Mouse (Mus musculus) kidney, embryonic 14.5 days (tissue): ENCODE measurements at regions not wholly inside any gene's neighbourhood (a gene's known extent, or its start where the extent isn't known, plus 50 kb on each side); places are given as distances from the start of the nearest gene placed in this dataset.

ENCODE experiments used
- ATAC-seq: fragments of 200-750 bp; cut with Nextera tagmentation; 2 replicates; pipeline ENCODE4 v1.8.0; 2017; ENCODE audit warnings: moderate number of reproducible peaks, mild to moderate bottlenecking, moderate TSS enrichment, moderate library complexity; ENCODE audit not compliant: low FRiP score, low TSS enrichment
- H3K27ac ChIP-seq: fragments of 300-500 bp; sonication (generic); 2 replicates; pipeline ENCODE4 v1.5.1; 2014; ENCODE audit warnings: low read depth, mild to moderate bottlenecking, low read length, moderate library complexity, mixed read lengths
- H3K27me3 ChIP-seq: fragments of 300-500 bp; sonication (generic); 2 replicates; pipeline ENCODE4 v1.6.1; 2014; ENCODE audit warnings: mild to moderate bottlenecking, low read length; ENCODE audit not compliant: control insufficient read depth, insufficient read depth
- H3K36me3 ChIP-seq: fragments of 300-500 bp; sonication (generic); 2 replicates; pipeline ENCODE4 v1.6.1; 2014; ENCODE audit warnings: low read length, mixed read lengths; ENCODE audit not compliant: control insufficient read depth, insufficient read depth
- H3K4me1 ChIP-seq: fragments of 300-500 bp; sonication (generic); 2 replicates; pipeline ENCODE4 v1.6.1; 2014; ENCODE audit warnings: low read length, mixed read lengths; ENCODE audit not compliant: control insufficient read depth, insufficient read depth
- H3K4me2 ChIP-seq: fragments of 300-500 bp; sonication (generic); replicated peaks from 2 replicates; pipeline ENCODE4 v1.6.1; 2014; ENCODE audit warnings: low read depth, mild to moderate bottlenecking, low read length
- H3K4me3 ChIP-seq: fragments of 300-500 bp; sonication (generic); 2 replicates; pipeline ENCODE4 v1.5.1; 2014; ENCODE audit warnings: mild to moderate bottlenecking, low read length
- H3K9ac ChIP-seq: fragments of 300-500 bp; sonication (generic); 2 replicates; pipeline ENCODE4 v1.6.1; 2014; ENCODE audit warnings: low read depth, mild to moderate bottlenecking, low read length, moderate library complexity
- H3K9me3 ChIP-seq: fragments of 300-500 bp; sonication (generic); 2 replicates; pipeline ENCODE4 v1.6.1; 2016; ENCODE audit warnings: low read length; ENCODE audit not compliant: control insufficient read depth
- WGBS: fragments of 180-500 bp; shearing (Covaris S2); extraction: QIAGEN DNeasy Blood & Tissue Kit; methylation state at CpG from one replicate; pipeline ENCODE4 v1.1.7; 2014; 5-methylcytosine and 5-hydroxymethylcytosine counted together

DNA sequence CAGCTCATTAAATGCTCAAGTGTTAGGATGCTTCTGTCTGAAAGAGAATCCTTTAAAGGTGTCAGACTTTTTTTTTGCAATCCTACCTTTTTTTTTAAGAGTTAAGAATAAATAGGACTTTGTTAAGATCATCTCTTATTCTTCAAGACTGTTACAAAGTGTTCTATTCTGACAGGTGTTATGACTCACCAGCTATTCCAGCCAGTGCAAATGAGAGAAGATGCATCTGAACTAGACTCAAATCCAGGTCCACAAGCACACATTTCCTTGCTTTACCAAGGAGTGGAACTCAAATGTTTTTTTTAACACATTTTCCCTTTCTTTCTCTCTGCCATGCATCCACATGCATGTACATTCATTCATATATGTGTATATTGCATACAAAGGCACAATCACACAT is 98.4 kb upstream of the Atp10a start:
- Histone ChIP-seq H3K4me3 (no peak overlapping the region), H3K4me2 (no peak overlapping the region), H3K4me1 (no peaks in the 10 kb centered on the region), H3K27ac (no peak overlapping the region), H3K9ac (no peak overlapping the region), H3K36me3 (no peaks in the 10 kb centered on the region), H3K9me3 (no peaks in the 10 kb centered on the region), H3K27me3 (no peaks in the 10 kb centered on the region)
- ATAC-seq, result no peak

DNA sequence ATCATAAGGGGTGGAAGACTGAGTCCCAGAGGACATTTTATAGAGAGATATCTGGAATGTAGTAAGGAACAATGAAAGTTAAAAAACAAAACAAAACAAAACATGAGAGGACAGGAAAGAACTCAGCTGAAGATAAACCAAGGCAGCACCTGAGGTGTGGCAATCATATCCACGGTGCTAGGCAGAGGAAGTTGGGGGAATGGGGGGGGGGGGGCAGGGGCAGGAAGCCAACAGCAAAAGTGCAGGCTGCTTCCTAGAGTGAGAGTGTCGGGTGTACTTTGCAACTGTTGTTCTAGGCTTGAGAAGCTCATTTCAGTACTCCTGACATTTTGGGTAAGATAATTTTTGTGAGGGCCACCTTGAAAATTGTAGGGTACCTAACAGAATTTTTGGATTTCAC is 87.2 kb upstream of the Atp10a start:
- Histone ChIP-seq H3K9me3 (no peaks in the 10 kb centered on the region), H3K9ac (no peak overlapping the region), H3K27me3 (no peaks in the 10 kb centered on the region), H3K4me2 (no peak overlapping the region), H3K27ac (no peak overlapping the region), H3K4me3 (no peak overlapping the region), H3K4me1 (no peaks in the 10 kb centered on the region), H3K36me3 (no peaks in the 10 kb centered on the region)
- no peak for ATAC-seq
- 53% methylated on average over 2 of the region's 2 CpGs for WGBS

DNA sequence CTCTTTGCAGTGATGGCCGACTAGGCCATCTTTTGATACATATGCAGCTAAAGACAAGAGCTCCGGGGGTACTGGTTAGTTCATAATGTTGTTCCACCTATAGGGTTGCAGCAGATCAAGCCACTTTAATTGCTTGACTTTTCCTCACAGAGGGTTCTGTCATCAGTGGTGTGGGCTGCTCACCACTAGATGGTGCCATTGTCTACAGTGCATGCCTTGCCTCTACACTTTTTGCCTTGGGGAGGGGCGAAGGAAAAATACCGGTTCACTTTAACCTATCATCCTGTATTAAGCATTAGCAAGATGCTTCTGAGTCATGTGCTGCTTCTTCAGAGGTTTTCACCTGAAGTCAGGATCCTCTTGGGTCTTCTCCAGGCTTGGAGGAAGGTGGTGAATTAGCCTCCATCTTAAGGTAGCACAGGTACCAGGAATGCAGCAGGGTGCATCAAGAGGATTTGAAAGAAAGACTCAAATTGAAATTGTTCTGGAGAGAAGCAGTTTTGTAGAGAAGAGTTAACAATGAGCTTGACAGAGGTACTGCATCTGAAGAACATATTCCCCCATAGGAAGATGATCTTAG is 71.6 kb upstream of the Atp10a start:
- 29% methylated on average over 4 of the region's 4 CpGs for WGBS
- Histone ChIP-seq H3K27ac (no peak overlapping the region), H3K4me2 (no peak overlapping the region), H3K9ac (no peak overlapping the region), H3K4me3 (no peak overlapping the region), H3K4me1 (no peaks in the 10 kb centered on the region), H3K27me3 (no peaks in the 10 kb centered on the region), H3K36me3 (no peaks in the 10 kb centered on the region), H3K9me3 (no peaks in the 10 kb centered on the region)
- peak; percentile 57; the same call in 1 of the 2 replicates for ATAC-seq

DNA sequence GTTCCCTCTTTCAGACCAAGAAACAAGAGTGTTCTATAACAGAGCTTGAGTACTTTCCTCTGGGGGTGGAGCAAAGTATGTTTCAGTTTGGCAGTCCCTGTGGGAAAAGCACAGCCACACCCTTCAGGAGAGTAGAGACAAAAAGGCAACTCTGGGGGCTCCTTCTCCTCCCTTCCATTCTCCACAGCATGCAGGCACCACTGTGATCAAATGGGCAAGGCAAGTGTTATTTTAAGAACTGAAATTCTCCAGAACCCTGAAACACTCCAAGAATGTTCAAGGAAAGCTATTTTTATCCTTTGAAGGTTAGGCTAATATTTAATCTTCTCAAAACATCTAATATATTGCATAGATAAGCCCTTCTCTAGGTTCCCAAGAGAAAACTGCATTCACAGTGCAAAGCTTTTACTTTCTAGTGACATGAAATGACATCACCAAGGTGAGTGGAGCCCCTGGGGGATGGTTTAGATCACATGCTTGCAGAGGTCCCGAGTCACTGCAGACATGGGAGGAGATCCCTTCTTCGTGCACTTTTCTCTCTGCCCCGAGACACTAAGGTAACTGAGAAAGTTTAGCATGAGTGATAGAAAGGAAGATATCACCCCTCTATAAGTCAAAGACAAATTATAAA is 70.2 kb upstream of the Atp10a start:
- Histone ChIP-seq H3K36me3 (no peaks in the 10 kb centered on the region), H3K4me2 (no peak overlapping the region), H3K4me3 (no peak overlapping the region), H3K4me1 (no peaks in the 10 kb centered on the region), H3K27ac (no peak overlapping the region), H3K9ac (no peak overlapping the region), H3K27me3 (no peaks in the 10 kb centered on the region), H3K9me3 (no peaks in the 10 kb centered on the region)
- no peak for ATAC-seq
- 65% methylated on average over 3 of the region's 3 CpGs for WGBS

DNA sequence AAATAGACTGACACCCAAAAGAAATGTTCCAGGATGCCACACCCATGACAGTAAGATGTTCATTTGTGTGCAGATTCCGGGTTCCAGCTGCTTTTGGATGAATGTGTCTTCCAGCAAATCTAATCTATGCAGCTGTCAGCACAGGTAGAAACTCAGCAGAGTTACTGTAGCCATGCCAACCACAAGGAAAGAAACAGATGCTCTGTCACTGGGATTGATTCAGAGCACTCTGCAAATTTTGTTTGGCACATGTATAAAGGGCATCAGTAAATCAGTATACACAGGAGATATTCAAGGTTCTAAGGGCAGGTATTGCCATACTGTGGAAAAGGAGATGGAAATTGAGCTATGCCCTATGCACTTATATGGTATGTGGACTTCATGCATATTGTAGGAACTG is 60.0 kb upstream of the Atp10a start:
- Histone ChIP-seq H3K9me3 (no peaks in the 10 kb centered on the region), H3K9ac (no peak overlapping the region), H3K4me1 (no peaks in the 10 kb centered on the region), H3K4me2 (no peak overlapping the region), H3K36me3 (no peaks in the 10 kb centered on the region), H3K27me3 (no peaks in the 10 kb centered on the region), H3K27ac (no peak overlapping the region), H3K4me3 (no peak overlapping the region)
- WGBS, result 71% methylated on average over 1 of the region's 1 CpGs
- ATAC-seq, result no peak
